Mouse (Mus musculus) brain, embryonic 14.5 days (tissue): ENCODE measurements around the gene Btd.

Experiments
- CTCF ChIP-seq: fragments of 200-500 bp; IDR thresholded peaks from 2 replicates; pipeline ENCODE4 v1.5.1; 2012; ENCODE audit warnings: inconsistent platforms, mild to moderate bottlenecking, moderate library complexity, borderline replicate concordance; ENCODE audit not compliant: insufficient read depth, insufficient read length; ENCODE audit errors: extremely low read depth
- POLR2A ChIP-seq: fragments of 200-500 bp; IDR thresholded peaks from 2 replicates; pipeline ENCODE4 v1.6.1; 2012; ENCODE audit warnings: mild to moderate bottlenecking, inconsistent platforms, borderline replicate concordance; ENCODE audit not compliant: poor library complexity, insufficient read depth, insufficient read length, severe bottlenecking; ENCODE audit errors: extremely low read depth

DNA sequence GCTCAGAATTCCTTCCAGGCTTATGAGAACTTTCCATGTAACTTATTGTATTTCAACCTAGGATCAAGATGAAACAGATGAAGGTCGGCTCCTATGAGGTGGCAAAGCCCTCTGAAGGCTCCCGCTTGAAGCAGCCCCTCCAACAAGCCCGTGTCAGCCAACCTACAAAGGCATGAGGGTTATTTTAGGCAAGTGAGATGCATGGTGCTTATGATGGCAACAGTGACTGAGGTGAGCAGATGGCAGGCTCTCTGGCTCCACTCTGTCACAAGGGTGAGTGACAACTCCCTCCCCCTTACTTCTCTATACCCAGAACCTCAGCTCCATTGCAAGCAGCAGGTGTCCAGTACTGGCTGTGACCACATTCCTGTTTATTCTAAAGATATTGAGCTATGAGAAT is 56.5 kb downstream of the Btd start:
- no peak for TF ChIP-seq CTCF
- no peak for TF ChIP-seq POLR2A
